Mouse (Mus musculus): Measurements from ENCODE around the gene Usp2. TPM values are rescaled to one million over a fixed set of nuclear protein-coding genes. Genes with fewer than 3 reads are reported as not detected.

Usp2 gene
- total RNA-seq, 2 experiments from 2014 or later = 72.6 to 79.0 TPM

Other genes starting within 250 kb of the Usp2 start
- gene Thy1, start 23.6 kb upstream of the Usp2 start, total RNA-seq (2021) = 10 to 100 TPM; 16.2 to 18.8 TPM
- gene Mfrp, start 34.7 kb downstream of the Usp2 start, total RNA-seq (2021) = not detected
- gene C1qtnf5, start 40.2 kb downstream of the Usp2 start, total RNA-seq (2021) = 1 to 10 TPM; 8.5 to 9.7 TPM
- not detected for gene Gm49380, start 46.5 kb downstream of the Usp2 start, total RNA-seq (2021)
- gene Rnf26, start 46.5 kb downstream of the Usp2 start, total RNA-seq (2021) = 10 to 100 TPM; 22.3 to 24.7 TPM
- gene Mcam, start 67.4 kb downstream of the Usp2 start, total RNA-seq (2021) = 100 to 1,000 TPM; 204 to 213 TPM
- gene Cbl, start 167.0 kb downstream of the Usp2 start, total RNA-seq (2021) = 10 to 100 TPM; 28.5 to 28.8 TPM
- gene Ccdc153, start 173.7 kb downstream of the Usp2 start, total RNA-seq (2021) = not detected
- gene Pdzd3, start 184.4 kb downstream of the Usp2 start, total RNA-seq (2021) = 1 to 10 TPM in 1 of 2 experiments, under 1 TPM in 1; 0.92 to 1.0 TPM
- 10 to 100 TPM; 13.8 to 15.3 TPM for gene Nlrx1, start 201.6 kb downstream of the Usp2 start, total RNA-seq (2021)
- 1 to 10 TPM; 1.2 to 1.5 TPM for gene Abcg4, start 221.6 kb downstream of the Usp2 start, total RNA-seq (2021)
- 10 to 100 TPM; 15.4 to 16.3 TPM for gene Hinfp, start 238.7 kb downstream of the Usp2 start, total RNA-seq (2021)

All from heart, postnatal 4 days (tissue).